22 mouse cellular contexts compared by ENCODE assay signal in the genomic region with DNA sequence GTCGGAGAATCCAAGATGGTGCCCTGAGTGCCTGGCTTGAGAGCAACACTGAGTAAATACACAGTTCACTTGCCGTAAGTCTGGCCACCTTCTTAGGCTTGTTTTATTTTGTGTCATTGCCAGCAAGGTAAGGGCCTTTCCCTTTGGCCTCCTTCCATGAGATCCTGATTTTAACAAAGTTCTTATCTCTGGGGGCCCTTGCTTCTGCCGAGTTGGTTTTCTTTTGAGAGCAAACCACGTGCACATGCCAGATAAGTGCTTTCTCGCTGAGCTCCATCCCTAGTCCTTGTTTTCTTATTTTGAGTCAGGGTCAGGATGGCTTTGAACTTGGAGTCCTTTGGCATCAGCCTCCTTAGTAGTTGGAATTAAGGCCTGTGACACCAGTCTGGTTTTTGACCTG. TPM values are rescaled to one million over a fixed set of nuclear protein-coding genes. Genes with fewer than 3 reads are reported as not detected.
DNase-seq lines count a peak whose midpoint lies in the region; ATAC-seq lines count a peak whose summit lies in the region.
"Had no signal": no experiment of that assay in that cellular context is flagged by ENCODE, and none has a peak within 500 bp of the region (broad histone marks: within the 10 kb centered on the region; RNA-seq: fewer than 3 reads in every experiment).

No protein-coding gene starts in this region.

- no peak overlapping the region for H3K4me3 ChIP-seq in liver, embryonic 11.5 days (ENCODE audit: low read depth, low read length)
- no peak overlapping the region for H3K4me3 ChIP-seq in liver, embryonic 13.5 days (replicated peaks)
- no peak overlapping the region for H3K4me3 ChIP-seq in midbrain, embryonic 14.5 days (replicated peaks; ENCODE audit: low read depth, low read length)
- H3K4me3 ChIP-seq: forebrain, embryonic 10.5 days; forebrain, embryonic 13.5 days; hindbrain, embryonic 12.5 days; hindbrain, embryonic 15.5 days had no signal

- no peak overlapping the region for H3K9ac ChIP-seq in liver, embryonic 11.5 days (ENCODE audit: low read depth, low read length)
- no peak overlapping the region for H3K9ac ChIP-seq in liver, embryonic 13.5 days
- H3K9ac ChIP-seq in midbrain, embryonic 14.5 days (replicated peaks; ENCODE audit: low read length): no peak overlapping the region
- H3K9ac ChIP-seq: forebrain, embryonic 13.5 days; hindbrain, embryonic 12.5 days; hindbrain, embryonic 15.5 days had no signal

- ATAC-seq in liver, embryonic 11.5 days (replicated peaks; ENCODE audit: low FRiP score): peak; percentile 66
- 0 out of 2 replicates have a peak, but pooled peaks have one; percentile 48 for ATAC-seq in liver, embryonic 13.5 days (ENCODE audit: low read depth)
- ATAC-seq in megakaryocyte-erythroid progenitor cell, adult 5-6 weeks (replicated peaks; ENCODE audit: low FRiP score, low TSS enrichment, poor library complexity, severe bottlenecking): peak; percentile 48; the same call in 1 of the 2 replicates
- no peak for ATAC-seq in midbrain, embryonic 14.5 days (ENCODE audit: low FRiP score, low TSS enrichment)
- ATAC-seq: activated CD4-positive, CD25-positive, alpha-beta regulatory T cell, adult 4 months; CD4-positive, CD25-positive, alpha-beta regulatory T cell, adult 4 months; forebrain, embryonic 13.5 days; forebrain, embryonic 16.5 days had no signal

- H3K4me2 ChIP-seq in liver, embryonic 11.5 days: peak overlapping the region; percentile 33
- peak overlapping the region; percentile 25 for H3K4me2 ChIP-seq in liver, embryonic 13.5 days
- H3K4me2 ChIP-seq in midbrain, embryonic 14.5 days (ENCODE audit: low read length): no peak overlapping the region
- H3K4me2 ChIP-seq: forebrain, embryonic 13.5 days; heart, embryonic 11.5 days; hindbrain, embryonic 12.5 days; hindbrain, embryonic 15.5 days had no signal

- peaks cover 21% of the 10 kb centered on the region; the same call in 1 of the 2 replicates for H3K36me3 ChIP-seq in liver, embryonic 11.5 days (ENCODE audit: control insufficient read depth, insufficient read depth, low read length)
- H3K36me3 ChIP-seq in liver, embryonic 13.5 days: peaks cover 77% of the 10 kb centered on the region
- H3K36me3 ChIP-seq in midbrain, embryonic 14.5 days (ENCODE audit: control insufficient read depth, insufficient read depth, low read length): peaks cover 66% of the 10 kb centered on the region

- peak; percentile 13 for DNase-seq in lung, postnatal 36 days
- no peak for DNase-seq in lung, postnatal 4 days
- DNase-seq in liver, embryonic 11.5 days (ENCODE audit: low spot score): no peak
- peak; percentile 18 for DNase-seq in liver, embryonic 13.5 days
- no peak for DNase-seq in midbrain, embryonic 14.5 days
- no peak for DNase-seq in cerebellum, adult 18-20 months
- DNase-seq: adrenal gland, adult 8-10 months; adrenal gland, postnatal 25 days; cerebellum, adult 11-12 months; cerebellum, adult 9-10 months; cerebellum, postnatal 14 days; gastrocnemius, postnatal 10 days; heart, adult 11 months had no signal

- no peak overlapping the region for H3K27ac ChIP-seq in liver, embryonic 11.5 days (ENCODE audit: low read depth, low read length)
- H3K27ac ChIP-seq in liver, embryonic 13.5 days: no peak overlapping the region
- H3K27ac ChIP-seq in midbrain, embryonic 14.5 days (replicated peaks; ENCODE audit: low read depth, low read length): no peak overlapping the region
- H3K27ac ChIP-seq: forebrain, embryonic 10.5 days; forebrain, embryonic 13.5 days; hindbrain, embryonic 12.5 days; hindbrain, embryonic 15.5 days had no signal

- H3K4me1 ChIP-seq in liver, embryonic 11.5 days (replicated peaks; ENCODE audit: control insufficient read depth, insufficient read depth, low read length): peaks cover 9% of the 10 kb centered on the region
- H3K4me1 ChIP-seq in liver, embryonic 13.5 days (replicated peaks): peaks cover 32% of the 10 kb centered on the region
- no peaks in the 10 kb centered on the region for H3K4me1 ChIP-seq in midbrain, embryonic 14.5 days (ENCODE audit: control insufficient read depth, insufficient read depth, low read length)
- H3K4me1 ChIP-seq: forebrain, embryonic 10.5 days; forebrain, embryonic 13.5 days; hindbrain, embryonic 12.5 days; hindbrain, embryonic 15.5 days had no signal

- H3K27me3 ChIP-seq in liver, embryonic 11.5 days (replicated peaks; ENCODE audit: control insufficient read depth, insufficient read depth, low read length): no peaks in the 10 kb centered on the region
- no peaks in the 10 kb centered on the region for H3K27me3 ChIP-seq in liver, embryonic 13.5 days
- no peaks in the 10 kb centered on the region for H3K27me3 ChIP-seq in midbrain, embryonic 14.5 days (ENCODE audit: control insufficient read depth, insufficient read depth, low read length)
- H3K27me3 ChIP-seq: forebrain, embryonic 13.5 days; hindbrain, embryonic 12.5 days; hindbrain, embryonic 15.5 days had no signal

- no peaks in the 10 kb centered on the region for H3K9me3 ChIP-seq in liver, embryonic 11.5 days (ENCODE audit: control insufficient read depth, low read length)
- H3K9me3 ChIP-seq in liver, embryonic 13.5 days (replicated peaks): no peaks in the 10 kb centered on the region
- H3K9me3 ChIP-seq in midbrain, embryonic 14.5 days (ENCODE audit: control insufficient read depth, low read length): no peaks in the 10 kb centered on the region
- H3K9me3 ChIP-seq: forebrain, embryonic 10.5 days; forebrain, embryonic 13.5 days; hindbrain, embryonic 12.5 days; hindbrain, embryonic 15.5 days had no signal

- WGBS in liver, embryonic 11.5 days: 55% methylated on average over 5 of the region's 5 CpGs
- WGBS in liver, embryonic 13.5 days (ENCODE audit: insufficient replicate concordance): 41% methylated on average over 5 of the region's 5 CpGs
- 93% methylated on average over 5 of the region's 5 CpGs for WGBS in midbrain, embryonic 14.5 days

RNA-seq across cellular contexts. Expression of gene Ncbp3, which starts 10.1 kb away (rescaled TPM):
- 11.1 and 11.8 TPM in 2 replicates for polyA plus RNA-seq in liver, embryonic 11.5 days (2014; fragmentation: Nextera tagmentation; extraction: Ambion mirVana)
- polyA plus RNA-seq in liver, embryonic 13.5 days (2015; fragmentation: Nextera tagmentation; extraction: Ambion mirVana): 5.7 and 6.2 TPM in 2 replicates
- 12.5 and 12.7 TPM in 2 replicates for total RNA-seq in megakaryocyte-erythroid progenitor cell, adult 5-6 weeks (2014; fragmentation: Nextera tagmentation)
- total RNA-seq in megakaryocyte-erythroid progenitor cell, adult 5-6 weeks (2017): 16.4 and 19.1 TPM in 2 replicates
- polyA plus RNA-seq in midbrain, embryonic 14.5 days (2014; fragmentation: Nextera tagmentation; extraction: Ambion mirVana): 8.3 and 10.2 TPM in 2 replicates

RNA-seq across cellular contexts. Expression of gene Itgae, which starts 32.7 kb away (rescaled TPM):
- 0.43 and 0.60 TPM in 2 replicates for polyA plus RNA-seq in liver, embryonic 11.5 days (2014; fragmentation: Nextera tagmentation; extraction: Ambion mirVana)
- polyA plus RNA-seq in liver, embryonic 13.5 days (2015; fragmentation: Nextera tagmentation; extraction: Ambion mirVana): 0.12 TPM in 2 replicates
- 0.17 and 0.20 TPM in 2 replicates for total RNA-seq in megakaryocyte-erythroid progenitor cell, adult 5-6 weeks (2014; fragmentation: Nextera tagmentation)
- not detected in 2 replicates for total RNA-seq in megakaryocyte-erythroid progenitor cell, adult 5-6 weeks (2017)
- polyA plus RNA-seq in midbrain, embryonic 14.5 days (2014; fragmentation: Nextera tagmentation; extraction: Ambion mirVana): 0.23 and 0.24 TPM in 2 replicates

RNA-seq across cellular contexts. Expression of gene Camkk1, which starts 38.9 kb away (rescaled TPM):
- polyA plus RNA-seq in liver, embryonic 11.5 days (2014; fragmentation: Nextera tagmentation; extraction: Ambion mirVana): 2.6 and 3.0 TPM in 2 replicates
- polyA plus RNA-seq in liver, embryonic 13.5 days (2015; fragmentation: Nextera tagmentation; extraction: Ambion mirVana): 0.79 and 0.90 TPM in 2 replicates
- 0.12 and 0.28 TPM in 2 replicates for total RNA-seq in megakaryocyte-erythroid progenitor cell, adult 5-6 weeks (2014; fragmentation: Nextera tagmentation)
- total RNA-seq in megakaryocyte-erythroid progenitor cell, adult 5-6 weeks (2017): 0.53 TPM in 1 of 2 replicates, not detected in the other
- polyA plus RNA-seq in midbrain, embryonic 14.5 days (2014; fragmentation: Nextera tagmentation; extraction: Ambion mirVana): 11.0 and 16.6 TPM in 2 replicates

RNA-seq across cellular contexts. Expression of gene P2rx1, which starts 58.8 kb away (rescaled TPM):
- polyA plus RNA-seq in liver, embryonic 11.5 days (2014; fragmentation: Nextera tagmentation; extraction: Ambion mirVana): 17.6 and 18.8 TPM in 2 replicates
- 8.7 and 8.9 TPM in 2 replicates for polyA plus RNA-seq in liver, embryonic 13.5 days (2015; fragmentation: Nextera tagmentation; extraction: Ambion mirVana)
- 1.8 and 3.1 TPM in 2 replicates for total RNA-seq in megakaryocyte-erythroid progenitor cell, adult 5-6 weeks (2014; fragmentation: Nextera tagmentation)
- total RNA-seq in megakaryocyte-erythroid progenitor cell, adult 5-6 weeks (2017): 2.2 TPM in 1 of 2 replicates, not detected in the other
- polyA plus RNA-seq in midbrain, embryonic 14.5 days (2014; fragmentation: Nextera tagmentation; extraction: Ambion mirVana): 0.36 and 0.41 TPM in 2 replicates

Comparison
In these comparisons a context has a peak if more than half of its experiments do, and no peak if none do; other contexts are left out.
1. DNase-seq: peak in lung, postnatal 36 days (single experiment) and liver, embryonic 13.5 days (single experiment); none in lung, postnatal 4 days (0 of 2), liver, embryonic 11.5 days (single experiment), midbrain, embryonic 14.5 days (single experiment) and cerebellum, adult 18-20 months (0 of 2).